Mouse (Mus musculus): Measurements from ENCODE around the gene Tmem238. TPM values are rescaled to one million over a fixed set of nuclear protein-coding genes. Genes with fewer than 3 reads are reported as not detected.

The Tmem238 gene
- polyA plus RNA-seq, 1 experiment from 2014 or later: 3.5 TPM

Other genes with a start within 250 kb of the Tmem238 start
- 106 and 143 TPM in 2 replicates for gene Syt5, start 242.1 kb downstream of the Tmem238 start, polyA plus RNA-seq (2014; fragmentation: Nextera tagmentation; extraction: Ambion mirVana)
- gene Ptprh, start 185.6 kb downstream of the Tmem238 start, polyA plus RNA-seq (2014; fragmentation: Nextera tagmentation; extraction: Ambion mirVana): 0.09 and 0.13 TPM in 2 replicates
- 3.2 and 3.7 TPM in 2 replicates for gene Tmem86b, start 158.2 kb downstream of the Tmem238 start, polyA plus RNA-seq (2014; fragmentation: Nextera tagmentation; extraction: Ambion mirVana)
- 8.7 and 11.2 TPM in 2 replicates for gene Ppp6r1, start 130.6 kb downstream of the Tmem238 start, polyA plus RNA-seq (2014; fragmentation: Nextera tagmentation; extraction: Ambion mirVana)
- gene Hspbp1, start 104.6 kb downstream of the Tmem238 start, polyA plus RNA-seq (2014; fragmentation: Nextera tagmentation; extraction: Ambion mirVana): 136 and 169 TPM in 2 replicates
- gene Brsk1, start 99.1 kb downstream of the Tmem238 start, polyA plus RNA-seq (2014; fragmentation: Nextera tagmentation; extraction: Ambion mirVana): 10.0 and 10.8 TPM in 2 replicates
- gene Tmem150b, start 64.4 kb downstream of the Tmem238 start, polyA plus RNA-seq (2014; fragmentation: Nextera tagmentation; extraction: Ambion mirVana): 0.12 and 0.42 TPM in 2 replicates
- 56.2 and 67.0 TPM in 2 replicates for gene Kmt5c, start 49.5 kb downstream of the Tmem238 start, polyA plus RNA-seq (2014; fragmentation: Nextera tagmentation; extraction: Ambion mirVana)
- gene Cox6b2, start 36.6 kb downstream of the Tmem238 start, polyA plus RNA-seq (2014; fragmentation: Nextera tagmentation; extraction: Ambion mirVana): 10.2 and 13.0 TPM in 2 replicates
- gene Fam71e2, start 18.4 kb downstream of the Tmem238 start, polyA plus RNA-seq (2014; fragmentation: Nextera tagmentation; extraction: Ambion mirVana): not detected in 2 replicates
- 0.17 and 0.43 TPM in 2 replicates for gene Il11, start 6.8 kb downstream of the Tmem238 start, polyA plus RNA-seq (2014; fragmentation: Nextera tagmentation; extraction: Ambion mirVana)
- not detected in 2 replicates for gene Tmem190, start 6.7 kb downstream of the Tmem238 start, polyA plus RNA-seq (2014; fragmentation: Nextera tagmentation; extraction: Ambion mirVana)
- gene Rpl28, start 3.2 kb upstream of the Tmem238 start, polyA plus RNA-seq (2014; fragmentation: Nextera tagmentation; extraction: Ambion mirVana): 149 and 188 TPM in 2 replicates
- 290 and 338 TPM in 2 replicates for gene Ube2s, start 22.9 kb upstream of the Tmem238 start, polyA plus RNA-seq (2014; fragmentation: Nextera tagmentation; extraction: Ambion mirVana)
- 14.0 and 19.4 TPM in 2 replicates for gene Shisa7, start 55.0 kb upstream of the Tmem238 start, polyA plus RNA-seq (2014; fragmentation: Nextera tagmentation; extraction: Ambion mirVana)
- gene Isoc2b, start 80.6 kb upstream of the Tmem238 start, polyA plus RNA-seq (2014; fragmentation: Nextera tagmentation; extraction: Ambion mirVana): 3.5 and 6.6 TPM in 2 replicates
- 0.43 and 0.54 TPM in 2 replicates for gene Isoc2a, start 87.5 kb upstream of the Tmem238 start, polyA plus RNA-seq (2014; fragmentation: Nextera tagmentation; extraction: Ambion mirVana)
- 0.55 TPM in 1 of 2 replicates, not detected in the other for gene Gm36210, start 116.9 kb upstream of the Tmem238 start, polyA plus RNA-seq (2014; fragmentation: Nextera tagmentation; extraction: Ambion mirVana)
- 4.6 and 5.1 TPM in 2 replicates for gene Zfp628, start 125.6 kb upstream of the Tmem238 start, polyA plus RNA-seq (2014; fragmentation: Nextera tagmentation; extraction: Ambion mirVana)
- gene Nat14, start 132.4 kb upstream of the Tmem238 start, polyA plus RNA-seq (2014; fragmentation: Nextera tagmentation; extraction: Ambion mirVana): 24.0 and 28.9 TPM in 2 replicates
- 0.12 and 0.84 TPM in 2 replicates for gene Ssc5d, start 136.1 kb upstream of the Tmem238 start, polyA plus RNA-seq (2014; fragmentation: Nextera tagmentation; extraction: Ambion mirVana)
- not detected in 2 replicates for gene Sbk2, start 174.8 kb upstream of the Tmem238 start, polyA plus RNA-seq (2014; fragmentation: Nextera tagmentation; extraction: Ambion mirVana)
- gene Sbk3, start 181.5 kb upstream of the Tmem238 start, polyA plus RNA-seq (2014; fragmentation: Nextera tagmentation; extraction: Ambion mirVana): 0.59 and 0.89 TPM in 2 replicates
- gene Zfp579, start 206.5 kb upstream of the Tmem238 start, polyA plus RNA-seq (2014; fragmentation: Nextera tagmentation; extraction: Ambion mirVana): 69.3 and 76.5 TPM in 2 replicates
- gene Zfp524, start 224.8 kb upstream of the Tmem238 start, polyA plus RNA-seq (2014; fragmentation: Nextera tagmentation; extraction: Ambion mirVana): 8.4 and 9.4 TPM in 2 replicates
- 36.2 and 38.0 TPM in 2 replicates for gene Fiz1, start 225.0 kb upstream of the Tmem238 start, polyA plus RNA-seq (2014; fragmentation: Nextera tagmentation; extraction: Ambion mirVana)
- gene Gm44973, start 225.8 kb upstream of the Tmem238 start, polyA plus RNA-seq (2014; fragmentation: Nextera tagmentation; extraction: Ambion mirVana): 1.3 TPM in 1 of 2 replicates, not detected in the other
- gene Zfp865, start 230.7 kb upstream of the Tmem238 start, polyA plus RNA-seq (2014; fragmentation: Nextera tagmentation; extraction: Ambion mirVana): 6.8 and 8.3 TPM in 2 replicates
- gene Ccdc106, start 230.9 kb upstream of the Tmem238 start, polyA plus RNA-seq (2014; fragmentation: Nextera tagmentation; extraction: Ambion mirVana): 47.0 and 63.6 TPM in 2 replicates
- not detected in 2 replicates for gene 4632433K11Rik, start 244.5 kb upstream of the Tmem238 start, polyA plus RNA-seq (2014; fragmentation: Nextera tagmentation; extraction: Ambion mirVana)
- gene Zfp784, start 248.8 kb upstream of the Tmem238 start, polyA plus RNA-seq (2014; fragmentation: Nextera tagmentation; extraction: Ambion mirVana): 9.1 and 10.8 TPM in 2 replicates

All from midbrain, embryonic 14.5 days (tissue).